Mouse (Mus musculus) retina, embryonic 14.5 days (tissue): ENCODE measurements at regions not wholly inside any gene's neighbourhood (a gene's known extent, or its start where the extent isn't known, plus 50 kb on each side); places are given as distances from the start of the nearest gene placed in this dataset.

ENCODE experiments used
- DNase-seq: peaks from one replicate; pipeline ENCODE4 v3.0.0-alpha.2; 2015; ENCODE audit warnings: low spot score

- DNase-seq, result peak; percentile 41
Observed at GRCm38 (mm10) chr2:160066491-160067303, 267.3 kb downstream of the Gm826 start.

DNA sequence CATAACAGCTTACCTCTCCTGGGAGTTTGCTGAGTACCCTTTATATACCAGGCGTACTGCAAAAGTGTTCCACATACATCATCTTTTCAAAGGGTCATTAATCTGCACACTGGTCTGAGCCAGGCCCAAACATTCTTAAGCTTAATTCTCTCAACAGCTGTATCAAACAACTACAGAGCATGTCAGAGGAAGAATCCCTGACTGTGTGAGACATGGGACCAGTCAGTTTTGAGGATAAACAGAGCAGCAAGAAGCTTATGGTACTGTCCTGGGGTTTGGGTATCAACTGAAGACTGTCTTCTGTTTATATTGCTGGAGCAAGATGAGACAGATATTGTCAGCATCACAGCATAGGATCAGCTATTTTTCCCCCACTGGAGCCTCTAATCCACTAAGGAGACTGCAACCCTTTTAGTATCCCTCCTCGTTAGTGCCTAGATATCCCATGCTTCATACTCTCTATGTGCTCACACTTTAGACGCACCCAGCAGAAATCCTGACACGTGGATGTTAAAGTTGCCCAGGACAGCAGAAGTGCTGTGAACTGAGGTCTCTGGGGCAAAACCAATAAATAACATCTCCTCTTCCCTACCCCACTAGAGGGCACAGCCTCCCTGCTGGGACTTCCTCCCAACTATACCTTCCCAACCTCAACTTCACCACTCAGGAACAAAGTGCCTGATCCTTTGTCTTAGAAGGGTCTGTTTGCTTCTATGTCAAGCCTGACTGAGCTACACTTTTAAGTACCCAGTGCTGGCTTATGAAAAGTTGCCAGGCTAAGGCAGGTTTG, 271.6 kb downstream of the Gm826 start:
- DNase-seq, result no peak

GRCm38 (mm10) chr2:160060091-160060490, 273.9 kb downstream of the Gm826 start:
- no peak for DNase-seq

- no peak for DNase-seq
Observed at GRCm38 (mm10) chr2:160057211-160057610, 276.8 kb downstream of the Gm826 start.

GRCm38 (mm10) chr2:160054411-160054810, 279.6 kb downstream of the Gm826 start:
- DNase-seq, result no peak

GRCm38 (mm10) chr2:160048286-160048685, 285.7 kb downstream of the Gm826 start:
- DNase-seq, result no peak

GRCm38 (mm10) chr2:160046881-160047543, 286.9 kb downstream of the Gm826 start:
- no peak for DNase-seq

DNA sequence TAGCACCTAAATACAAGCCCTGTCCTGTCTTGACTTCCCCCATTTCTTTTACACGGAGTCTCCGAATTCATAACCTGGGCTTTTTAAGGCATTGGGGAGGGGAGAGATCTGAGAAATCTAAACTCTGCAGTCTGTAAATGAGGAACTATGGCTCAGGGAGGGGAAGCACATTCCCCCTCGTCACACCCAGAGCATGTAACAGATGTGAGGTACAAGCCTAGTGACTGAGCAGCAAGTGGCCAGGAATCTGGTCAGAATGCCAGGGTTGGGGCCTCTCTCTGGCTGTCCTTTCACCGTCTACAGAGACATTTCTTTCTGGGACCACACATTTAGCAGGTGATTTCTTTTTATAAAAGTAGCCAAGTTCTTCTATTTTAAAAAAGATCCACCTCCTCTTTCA, 289.4 kb downstream of the Gm826 start:
- no peak for DNase-seq

DNA sequence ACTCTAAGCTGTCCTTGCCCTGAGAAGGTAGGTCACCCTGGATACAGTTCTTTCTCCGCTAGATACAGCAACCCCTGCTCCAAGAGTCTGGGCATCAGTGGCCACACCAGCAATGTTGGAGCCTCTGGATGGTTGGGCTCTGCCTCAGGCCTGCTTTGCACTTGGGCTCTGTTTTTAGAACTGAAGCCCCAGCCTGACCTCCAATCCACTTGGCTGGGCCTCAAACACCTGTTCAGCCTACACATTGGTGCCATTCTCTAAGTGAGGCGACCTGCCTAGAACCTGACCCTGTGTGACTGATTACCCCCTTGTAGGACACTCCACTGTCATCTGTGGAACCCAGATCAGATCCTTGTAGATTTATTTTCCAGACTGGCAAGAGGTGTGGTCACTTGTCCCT, 289.8 kb downstream of the Gm826 start:
- no peak for DNase-seq

- no peak for DNase-seq
Observed at GRCm38 (mm10) chr2:160029432-160029831, 304.5 kb downstream of the Gm826 start.

DNA sequence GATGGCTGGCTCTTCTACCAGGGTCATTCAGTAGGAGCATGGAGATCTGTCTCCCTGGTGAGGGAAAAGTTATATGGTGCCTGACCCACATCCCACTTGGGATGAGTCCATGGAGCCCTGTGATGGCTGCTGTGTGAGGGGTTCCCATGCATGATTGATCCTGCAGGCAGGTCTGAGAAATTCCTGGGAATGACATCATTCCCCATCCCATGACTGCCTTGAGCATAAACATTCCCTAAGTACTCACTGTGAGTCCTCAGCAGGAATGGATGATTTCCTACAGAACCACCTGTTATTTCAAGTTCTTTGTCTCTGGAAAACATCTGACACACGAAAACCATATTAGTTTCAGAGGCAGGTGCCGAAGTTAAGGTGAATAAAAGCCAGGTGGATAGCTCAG, 305.5 kb downstream of the Gm826 start:
- DNase-seq, result no peak

GRCm38 (mm10) chr2:160025911-160026310, 308.1 kb downstream of the Gm826 start:
- DNase-seq, result no peak

GRCm38 (mm10) chr2:160021541-160021940, 312.4 kb downstream of the Gm826 start:
- no peak for DNase-seq

GRCm38 (mm10) chr2:160020876-160021275, 313.1 kb downstream of the Gm826 start:
- no peak for DNase-seq

DNA sequence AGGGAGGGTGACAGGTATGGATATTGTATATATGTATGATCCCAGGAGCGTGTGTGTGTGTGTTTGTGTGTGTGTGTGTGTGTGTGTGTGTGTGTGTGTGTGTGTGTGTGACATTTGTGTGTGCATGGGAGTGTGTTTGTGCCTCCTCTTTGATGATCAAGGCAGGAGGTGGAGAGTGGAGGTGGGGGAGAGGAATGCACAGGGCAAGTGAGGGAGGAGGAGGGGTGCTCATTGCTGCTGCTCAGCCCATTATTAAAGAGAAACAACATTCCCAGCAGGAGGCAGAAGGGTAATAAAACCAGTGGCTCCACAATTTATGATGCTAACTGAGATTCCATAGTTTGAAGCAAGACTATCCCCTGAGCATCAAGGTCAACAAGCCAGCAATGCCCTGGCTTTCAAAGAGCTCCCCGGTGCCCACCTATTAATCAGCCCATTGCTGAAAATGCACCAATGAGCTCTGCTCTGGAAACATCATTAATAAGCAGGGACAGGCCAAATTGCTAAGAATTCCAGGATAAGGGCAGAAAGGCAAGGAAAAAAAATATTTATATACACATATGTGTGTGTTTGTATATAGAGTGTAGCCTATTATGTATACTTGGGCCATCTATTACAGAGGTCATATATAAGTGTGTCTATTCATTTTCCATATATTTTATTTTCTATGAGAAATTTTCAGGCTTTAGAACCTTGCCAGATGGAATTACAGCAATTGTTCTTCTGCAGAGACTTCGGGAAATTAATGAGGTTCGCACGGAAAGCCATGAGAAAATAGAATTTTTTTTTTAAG, 316.7 kb downstream of the Gm826 start:
- DNase-seq, result no peak

DNA sequence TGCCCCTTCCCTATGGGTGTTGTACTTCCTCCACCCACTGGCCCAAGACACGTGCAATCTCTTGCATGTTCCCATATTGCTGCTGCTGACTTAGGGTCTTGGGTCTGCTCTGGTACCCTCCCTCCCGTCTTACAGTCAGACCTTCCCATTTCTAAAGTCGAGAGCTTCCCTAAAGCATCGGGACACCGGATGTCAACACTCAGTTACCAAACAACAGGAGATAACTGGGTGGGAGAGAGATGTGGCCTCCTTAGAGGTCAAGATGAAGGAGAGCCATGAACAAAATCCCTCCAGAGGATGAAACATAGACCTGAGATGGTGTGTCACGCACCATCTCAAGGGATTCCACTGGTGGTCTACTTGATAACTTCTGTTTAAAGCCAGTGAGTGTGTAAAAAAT, 322.5 kb downstream of the Gm826 start:
- DNase-seq, result no peak

- no peak for DNase-seq
Observed at GRCm38 (mm10) chr2:160002695-160003094, 331.3 kb downstream of the Gm826 start.

- peak; percentile 66 for DNase-seq
Observed at GRCm38 (mm10) chr2:160000449-160000848, 333.5 kb downstream of the Gm826 start.

- DNase-seq, result no peak
Observed at GRCm38 (mm10) chr2:159997395-159997794, 336.6 kb downstream of the Gm826 start.

GRCm38 (mm10) chr2:159994490-159994889, 339.5 kb downstream of the Gm826 start:
- DNase-seq, result no peak

DNA sequence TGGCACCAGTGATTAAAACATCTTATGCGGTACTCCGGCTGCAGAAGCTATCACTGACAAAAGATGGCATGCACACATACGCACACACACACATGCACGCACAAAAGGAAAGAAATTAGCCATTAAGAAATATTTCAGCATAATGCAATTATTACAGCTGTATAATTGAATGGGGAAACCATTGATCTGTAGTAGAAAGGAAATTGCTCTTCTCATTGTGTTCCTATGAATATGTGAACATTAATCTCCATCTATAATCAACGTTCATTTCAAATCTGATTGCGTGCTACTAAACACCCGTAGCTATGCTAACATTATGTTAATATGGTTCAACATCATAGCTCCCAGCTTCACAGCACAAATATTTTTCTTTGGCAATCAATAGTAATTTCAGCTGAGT, 347.2 kb downstream of the Gm826 start:
- DNase-seq, result no peak

- no peak for DNase-seq
Observed at GRCm38 (mm10) chr2:159981694-159982093, 352.3 kb downstream of the Gm826 start.
